Mouse (Mus musculus) kidney, adult 2 months (tissue): ENCODE measurements around the gene Kmt5b. TPM values are rescaled to one million over a fixed set of nuclear protein-coding genes. Genes with fewer than 3 reads are reported as not detected.

ENCODE experiments used
- DNase-seq: peaks from one replicate; pipeline ENCODE4 v3.0.0; 2021
- H3K27ac ChIP-seq: fragments of 200-500 bp; 2 replicates; pipeline ENCODE4 v1.5.1; 2012; ENCODE audit warnings: low read depth, low read length, control low read depth, inconsistent platforms; ENCODE audit not compliant: insufficient read depth
- H3K27me3 ChIP-seq: fragments of 200-500 bp; replicated peaks from 2 replicates; pipeline ENCODE4 v1.6.1; 2012; ENCODE audit warnings: mild to moderate bottlenecking, moderate library complexity, low read length, inconsistent platforms; ENCODE audit not compliant: control insufficient read depth, insufficient read depth
- H3K36me3 ChIP-seq: fragments of 200-500 bp; 2 replicates; pipeline ENCODE4 v1.6.1; 2012; ENCODE audit warnings: mild to moderate bottlenecking, moderate library complexity, low read length, inconsistent platforms; ENCODE audit not compliant: control insufficient read depth, insufficient read depth
- H3K4me1 ChIP-seq: fragments of 200-500 bp; 2 replicates; pipeline ENCODE4 v1.6.1; 2011; ENCODE audit warnings: low read length; ENCODE audit not compliant: control insufficient read depth, insufficient read depth
- H3K4me3 ChIP-seq: fragments of 200-500 bp; 2 replicates; pipeline ENCODE4 v1.5.1; 2011; ENCODE audit warnings: mild to moderate bottlenecking, low read depth, low read length, control low read depth; ENCODE audit not compliant: insufficient read depth
- CTCF ChIP-seq: fragments of 200-500 bp; conservative IDR thresholded peaks from 2 replicates; pipeline ENCODE4 v1.5.1; 2011; ENCODE audit warnings: low read depth, mild to moderate bottlenecking, control low read depth, low read length, moderate library complexity, mixed read lengths; ENCODE audit not compliant: insufficient read depth, insufficient read length
- POLR2A ChIP-seq: fragments of 200-500 bp; IDR thresholded peaks from one replicate; pipeline ENCODE4 v1.6.1; 2011; ENCODE audit warnings: low read depth, low read length, control low read depth
- WGBS: fragments of 180-500 bp; shearing (Covaris S2); methylation state at CpG from one replicate; pipeline ENCODE4 v1.1.7; 2018; 5-methylcytosine and 5-hydroxymethylcytosine counted together
- polyA plus RNA-seq: library from polyadenylated mRNA; depleted of rRNA; stranded (reverse); fragments of >200 nt; gene quantifications from 2 replicates; pipeline ENCODE4 v1.2.3, GENCODE M21; 2012

The Kmt5b gene
- polyA plus RNA-seq, 1 experiment = 12.6 TPM

- H3K27me3 ChIP-seq = no peaks in the 10 kb centered on the region
- WGBS = 68% methylated on average over 6 of the region's 6 CpGs
- H3K36me3 ChIP-seq = no peaks in the 10 kb centered on the region
- DNase-seq = no peak
- no peak for TF ChIP-seq POLR2A
- TF ChIP-seq CTCF = no peak
- peaks cover 15% of the 10 kb centered on the region for H3K4me1 ChIP-seq
- peak overlapping the region; percentile 7; the same call in 1 of the 2 replicates for H3K27ac ChIP-seq
- H3K4me3 ChIP-seq = no peak overlapping the region
Measured at GRCm38 (mm10) chr19:3769533-3769932, 2.3 kb downstream of the Kmt5b start.

- DNase-seq = peak; percentile 28
- WGBS = 48% methylated on average over 2 of the region's 2 CpGs
- H3K4me1 ChIP-seq = peaks cover 15% of the 10 kb centered on the region
- no peak overlapping the region for H3K4me3 ChIP-seq
- TF ChIP-seq POLR2A = no peak
- peak; percentile 36 for TF ChIP-seq CTCF
- no peaks in the 10 kb centered on the region for H3K36me3 ChIP-seq
- H3K27me3 ChIP-seq = no peaks in the 10 kb centered on the region
- no peak overlapping the region for H3K27ac ChIP-seq
Measured at GRCm38 (mm10) chr19:3774159-3774558, 6.9 kb downstream of the Kmt5b start.

GRCm38 (mm10) chr19:3778713-3779112, 11.5 kb downstream of the Kmt5b start:
- no peaks in the 10 kb centered on the region for H3K27me3 ChIP-seq
- WGBS = 91% methylated on average over 8 of the region's 8 CpGs
- TF ChIP-seq CTCF = no peak
- no peak for TF ChIP-seq POLR2A
- H3K4me3 ChIP-seq = no peak overlapping the region
- no peak overlapping the region for H3K27ac ChIP-seq
- DNase-seq = no peak
- H3K4me1 ChIP-seq = peaks cover 10% of the 10 kb centered on the region; the same call in 1 of the 2 replicates
- H3K36me3 ChIP-seq = no peaks in the 10 kb centered on the region; the same call in 1 of the 2 replicates

- no peak overlapping the region for H3K27ac ChIP-seq
- DNase-seq = peak; percentile 19
- H3K4me1 ChIP-seq = no peaks in the 10 kb centered on the region
- no peaks in the 10 kb centered on the region for H3K27me3 ChIP-seq
- H3K4me3 ChIP-seq = no peak overlapping the region
- H3K36me3 ChIP-seq = peaks cover 7% of the 10 kb centered on the region
- WGBS = 79% methylated on average over 1 of the region's 1 CpGs
- TF ChIP-seq POLR2A (no peak), CTCF (no peak)
Measured at GRCm38 (mm10) chr19:3790077-3790476, 22.9 kb downstream of the Kmt5b start.

- peaks cover 9% of the 10 kb centered on the region for H3K36me3 ChIP-seq
- whole genome bisulfite sequencing = 91% methylated on average over 7 of the region's 7 CpGs
- H3K4me3 ChIP-seq = no peak overlapping the region
- TF ChIP-seq CTCF = no peak
- TF ChIP-seq POLR2A = no peak
- no peaks in the 10 kb centered on the region for H3K4me1 ChIP-seq
- DNase-seq = no peak
- H3K27me3 ChIP-seq = no peaks in the 10 kb centered on the region
- H3K27ac ChIP-seq = no peak overlapping the region
Measured at GRCm38 (mm10) chr19:3805526-3805925, 38.3 kb downstream of the Kmt5b start.

- Histone ChIP-seq H3K4me1 (peaks cover 5% of the 10 kb centered on the region; the same call in 1 of the 2 replicates), H3K36me3 (peaks cover 2% of the 10 kb centered on the region), H3K27me3 (no peaks in the 10 kb centered on the region), H3K27ac (peak overlapping the region; percentile 59), H3K4me3 (no peak overlapping the region)
- DNase-seq = peak; percentile 55
- no peak for TF ChIP-seq POLR2A
- no peak for TF ChIP-seq CTCF
- WGBS = 77% methylated on average over 10 of the region's 10 CpGs
Measured at GRCm38 (mm10) chr19:3810536-3811233, 43.5 kb downstream of the Kmt5b start.

- Histone ChIP-seq H3K4me1 (peaks cover 5% of the 10 kb centered on the region; the same call in 1 of the 2 replicates), H3K27ac (no peak overlapping the region), H3K36me3 (no peaks in the 10 kb centered on the region), H3K27me3 (no peaks in the 10 kb centered on the region), H3K4me3 (no peak overlapping the region)
- TF ChIP-seq CTCF (no peak), POLR2A (no peak)
- WGBS = 55% methylated on average over 10 of the region's 10 CpGs
- peak; percentile 80 for DNase-seq
Measured at GRCm38 (mm10) chr19:3814461-3814860, 47.2 kb downstream of the Kmt5b start.
